Mouse (Mus musculus): ENCODE measurements around the gene Pax3. TPM values are rescaled to one million over a fixed set of nuclear protein-coding genes. Genes with fewer than 3 reads are reported as not detected.

Pax3 gene
- polyA plus RNA-seq, 1 experiment = 0.10 TPM

- Histone ChIP-seq H3K4me2 (ENCODE audit: low read depth) (no peak overlapping the region), H3K36me3 (ENCODE audit: control insufficient read depth, insufficient read depth) (no peaks in the 10 kb centered on the region), H3K27me3 (ENCODE audit: control insufficient read depth, insufficient read depth, insufficient read length) (no peaks in the 10 kb centered on the region), H3K4me3 (no peak overlapping the region), H3ac (ENCODE audit: control insufficient read depth, insufficient read length) (no peak overlapping the region), H3K79me2 (ENCODE audit: control insufficient read depth, insufficient read depth) (no peaks in the 10 kb centered on the region)
- no peak for TF ChIP-seq REST (IDR thresholded peaks at IDR 0.05; ENCODE audit: insufficient read depth, insufficient read length)
- no peak for TF ChIP-seq MYOD1 (IDR thresholded peaks at IDR 0.05; ENCODE audit: control insufficient read depth in 1 of 3, insufficient read length in 2 of 3, low read depth in 2 of 3)
- TF ChIP-seq CEBPB (IDR thresholded peaks at IDR 0.05; ENCODE audit: insufficient read depth, poor library complexity, severe bottlenecking) = no peak
- TF ChIP-seq SRF (IDR thresholded peaks at IDR 0.05; ENCODE audit: control insufficient read depth, insufficient read length, low read depth) = no peak
- TF ChIP-seq TCF3 (IDR thresholded peaks at IDR 0.05; ENCODE audit: insufficient read length, low read depth) = no peak
- no peak for TF ChIP-seq POLR2A (IDR thresholded peaks at IDR 0.05; ENCODE audit: insufficient read length, low read depth)
- no peak for TF ChIP-seq USF1 (IDR thresholded peaks at IDR 0.05; ENCODE audit: low read depth)
These were observed 4.7 kb downstream of the Pax3 start for GRCm38 (mm10) chr1:78192217-78192735.

GRCm38 (mm10) chr1:78191761-78192160 lies 5.2 kb downstream of the Pax3 start:
- H3K36me3 ChIP-seq (ENCODE audit: control insufficient read depth, insufficient read depth) = no peaks in the 10 kb centered on the region
- no peak overlapping the region for H3ac ChIP-seq (ENCODE audit: control insufficient read depth, insufficient read length)
- TF ChIP-seq E2F4 (IDR thresholded peaks at IDR 0.05; ENCODE audit: insufficient read depth) (no peak), MYOD1 (IDR thresholded peaks at IDR 0.05; ENCODE audit: control insufficient read depth in 1 of 3, insufficient read length in 2 of 3, low read depth in 2 of 3) (no peak), POLR2A (IDR thresholded peaks at IDR 0.05; ENCODE audit: insufficient read length, low read depth) (no peak), POLR2AphosphoS2 (IDR thresholded peaks at IDR 0.05; ENCODE audit: insufficient read length, low read depth) (no peak), REST (IDR thresholded peaks at IDR 0.05; ENCODE audit: insufficient read depth, insufficient read length) (no peak), MYOG (IDR thresholded peaks at IDR 0.05; ENCODE audit: control insufficient read depth in 1 of 3, insufficient read depth in 1 of 3, insufficient read length in 2 of 3, low read depth in 2 of 3) (no peak), USF1 (IDR thresholded peaks at IDR 0.05; ENCODE audit: low read depth) (no peak), TCF3 (IDR thresholded peaks at IDR 0.05; ENCODE audit: insufficient read length, low read depth) (no peak)
- H3K4me2 ChIP-seq (ENCODE audit: low read depth) = no peak overlapping the region
- H3K27me3 ChIP-seq (ENCODE audit: control insufficient read depth, insufficient read depth, insufficient read length) = no peaks in the 10 kb centered on the region
- H3K4me3 ChIP-seq = no peak overlapping the region
- no peaks in the 10 kb centered on the region for H3K79me2 ChIP-seq (ENCODE audit: control insufficient read depth, insufficient read depth)

DNA sequence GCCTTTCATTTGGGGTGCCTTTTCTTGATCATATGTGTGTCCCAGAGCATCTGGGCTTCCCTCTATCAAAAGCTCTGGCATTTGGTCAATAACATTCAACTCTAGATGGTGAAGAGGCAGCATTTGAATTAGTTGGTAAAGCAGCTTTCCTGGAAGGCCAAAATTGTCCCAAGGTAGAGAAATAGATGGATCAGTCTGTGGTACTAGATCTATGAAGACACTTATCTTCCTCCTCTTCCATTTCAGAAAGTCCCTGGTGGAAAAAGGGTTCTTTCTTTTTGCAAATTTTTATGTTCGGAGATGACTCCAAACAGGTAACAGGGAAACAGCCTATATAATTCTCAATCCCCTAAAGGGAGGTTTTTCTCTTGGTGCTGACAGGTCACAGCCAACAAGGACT lies 5.6 kb downstream of the Pax3 start:
- Histone ChIP-seq H3K79me2 (ENCODE audit: control insufficient read depth, insufficient read depth) (no peaks in the 10 kb centered on the region), H3K4me2 (ENCODE audit: low read depth) (no peak overlapping the region), H3K4me3 (no peak overlapping the region), H3ac (ENCODE audit: control insufficient read depth, insufficient read length) (no peak overlapping the region), H3K36me3 (ENCODE audit: control insufficient read depth, insufficient read depth) (no peaks in the 10 kb centered on the region), H3K27me3 (ENCODE audit: control insufficient read depth, insufficient read depth, insufficient read length) (no peaks in the 10 kb centered on the region)
- TF ChIP-seq POLR2A (IDR thresholded peaks at IDR 0.05; ENCODE audit: insufficient read length, low read depth) (no peak), POLR2AphosphoS2 (IDR thresholded peaks at IDR 0.05; ENCODE audit: insufficient read length, low read depth) (no peak), USF1 (IDR thresholded peaks at IDR 0.05; ENCODE audit: low read depth) (no peak), MYOD1 (IDR thresholded peaks at IDR 0.05; ENCODE audit: control insufficient read depth in 1 of 3, insufficient read length in 2 of 3, low read depth in 2 of 3) (no peak), REST (IDR thresholded peaks at IDR 0.05; ENCODE audit: insufficient read depth, insufficient read length) (no peak), TCF12 (IDR thresholded peaks at IDR 0.05; ENCODE audit: insufficient read depth, poor library complexity, severe bottlenecking) (no peak), CEBPB (IDR thresholded peaks at IDR 0.05; ENCODE audit: insufficient read depth, poor library complexity, severe bottlenecking) (no peak), TCF3 (IDR thresholded peaks at IDR 0.05; ENCODE audit: insufficient read length, low read depth) (no peak), SRF (IDR thresholded peaks at IDR 0.05; ENCODE audit: control insufficient read depth, insufficient read length, low read depth) (no peak)

DNA sequence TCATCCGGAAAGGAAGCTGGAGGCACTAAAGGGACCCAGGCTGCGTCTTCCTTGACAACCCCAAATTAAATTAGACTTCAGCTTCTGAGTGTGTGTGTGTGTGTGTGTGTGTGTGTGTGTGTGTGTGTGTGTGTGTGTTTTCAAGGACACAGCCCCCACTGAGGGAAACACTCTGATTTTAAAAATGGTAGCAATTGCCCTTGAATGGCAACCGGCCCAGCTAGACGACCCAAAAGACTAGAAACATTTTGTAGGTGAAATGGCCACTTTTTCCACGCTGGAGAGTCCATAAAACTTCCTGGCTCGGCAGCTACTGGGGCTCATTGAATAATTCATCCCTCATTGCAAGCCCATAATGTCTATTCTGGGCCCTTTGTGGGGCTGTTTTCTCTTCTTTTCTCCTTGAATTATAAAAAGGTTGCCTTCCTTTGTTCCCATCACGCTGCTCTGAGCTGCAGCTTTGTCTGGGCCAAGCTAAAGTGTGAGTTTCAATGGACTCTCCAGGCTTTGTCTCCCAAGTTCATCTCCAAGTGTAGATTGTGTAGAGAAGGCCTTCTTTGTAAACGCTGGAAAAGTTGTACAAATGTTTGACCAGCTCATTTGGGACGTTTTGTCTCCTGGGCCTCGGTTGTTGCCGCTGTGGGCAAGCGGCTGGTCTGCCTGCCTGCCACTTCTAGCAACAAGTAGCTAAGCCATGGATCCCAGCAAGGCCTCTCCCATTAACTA lies 6.4 kb downstream of the Pax3 start:
- TF ChIP-seq MYOG (IDR thresholded peaks at IDR 0.05; ENCODE audit: control insufficient read depth in 1 of 3, insufficient read depth in 1 of 3, insufficient read length in 2 of 3, low read depth in 2 of 3) (no peak), POLR2AphosphoS2 (IDR thresholded peaks at IDR 0.05; ENCODE audit: insufficient read length, low read depth) (no peak), REST (IDR thresholded peaks at IDR 0.05; ENCODE audit: insufficient read depth, insufficient read length) (no peak), SRF (IDR thresholded peaks at IDR 0.05; ENCODE audit: control insufficient read depth, insufficient read length, low read depth) (no peak), MYOD1 (IDR thresholded peaks at IDR 0.05; ENCODE audit: control insufficient read depth in 1 of 3, insufficient read length in 2 of 3, low read depth in 2 of 3) (no peak), TCF3 (IDR thresholded peaks at IDR 0.05; ENCODE audit: insufficient read length, low read depth) (no peak), POLR2A (IDR thresholded peaks at IDR 0.05; ENCODE audit: insufficient read length, low read depth) (no peak), E2F4 (IDR thresholded peaks at IDR 0.05; ENCODE audit: insufficient read depth) (no peak), MAX (IDR thresholded peaks at IDR 0.05; ENCODE audit: low read depth) (no peak), TCF12 (IDR thresholded peaks at IDR 0.05; ENCODE audit: insufficient read depth, poor library complexity, severe bottlenecking) (no peak), CEBPB (IDR thresholded peaks at IDR 0.05; ENCODE audit: insufficient read depth, poor library complexity, severe bottlenecking) (no peak), USF1 (IDR thresholded peaks at IDR 0.05; ENCODE audit: low read depth) (no peak)
- H3K27me3 ChIP-seq (ENCODE audit: control insufficient read depth, insufficient read depth, insufficient read length) = no peaks in the 10 kb centered on the region

More for the DNA sequence above, 6.4 kb downstream of the Pax3 start:
- Histone ChIP-seq H3K36me3 (ENCODE audit: control insufficient read depth, insufficient read depth) (no peaks in the 10 kb centered on the region), H3ac (ENCODE audit: control insufficient read depth, insufficient read length) (no peak overlapping the region), H3K4me2 (ENCODE audit: low read depth) (peak overlapping the region; percentile 80), H3K4me3 (peak overlapping the region; percentile 57), H3K79me2 (ENCODE audit: control insufficient read depth, insufficient read depth) (no peaks in the 10 kb centered on the region)
